Mouse (Mus musculus): ENCODE data around the gene Dld. TPM values are rescaled to one million over a fixed set of nuclear protein-coding genes. Genes with fewer than 3 reads are reported as not detected.

Gene Dld
- polyA plus RNA-seq, 1 experiment from 2014 or later, result 95.6 TPM

GRCm38 (mm10) chr12:31283617-31284136 lies 67.6 kb downstream of the Dld start:
- Histone ChIP-seq H3K27me3 (ENCODE audit: insufficient read depth, low read length) (no peaks in the 10 kb centered on the region), H3K9ac (replicated peaks) (no peak overlapping the region), H3K4me3 (ENCODE audit: low read depth, low read length) (no peak overlapping the region), H3K27ac (ENCODE audit: low read depth) (no peak overlapping the region; the same call in 1 of the 2 replicates), H3K9me3 (ENCODE audit: low read length) (no peaks in the 10 kb centered on the region), H3K4me1 (ENCODE audit: insufficient read depth) (peaks cover 3% of the 10 kb centered on the region; the same call in 1 of the 2 replicates), H3K4me2 (ENCODE audit: low read depth, low read length) (0 out of 2 replicates have a peak overlapping the region, but pooled peaks have one; percentile 22), H3K36me3 (replicated peaks; ENCODE audit: insufficient read depth, low read length) (no peaks in the 10 kb centered on the region)
- no peak for TF ChIP-seq EP300 (IDR thresholded peaks at IDR 0.05; ENCODE audit: low read depth)
- no peak for TF ChIP-seq CTCF (IDR thresholded peaks at IDR 0.05; ENCODE audit: low read depth)
- no peak for ATAC-seq
- WGBS (ENCODE audit: insufficient replicate concordance), result 73% methylated on average over 4 of the region's 4 CpGs
- no peak for DNase-seq

GRCm38 (mm10) chr12:31283131-31283530 lies 68.1 kb downstream of the Dld start:
- ATAC-seq, result peak; percentile 75
- Histone ChIP-seq H3K36me3 (replicated peaks; ENCODE audit: insufficient read depth, low read length) (no peaks in the 10 kb centered on the region), H3K4me3 (ENCODE audit: low read depth, low read length) (no peak overlapping the region), H3K9ac (replicated peaks) (no peak overlapping the region), H3K4me1 (ENCODE audit: insufficient read depth) (peaks cover 3% of the 10 kb centered on the region; the same call in 1 of the 2 replicates), H3K27ac (ENCODE audit: low read depth) (peak overlapping the region; percentile 37), H3K9me3 (ENCODE audit: low read length) (no peaks in the 10 kb centered on the region), H3K4me2 (ENCODE audit: low read depth, low read length) (0 out of 2 replicates have a peak overlapping the region, but pooled peaks have one; percentile 22), H3K27me3 (ENCODE audit: insufficient read depth, low read length) (no peaks in the 10 kb centered on the region)
- 53% methylated on average over 4 of the region's 4 CpGs for WGBS (ENCODE audit: insufficient replicate concordance)
- TF ChIP-seq CTCF (IDR thresholded peaks at IDR 0.05; ENCODE audit: low read depth) (no peak), EP300 (IDR thresholded peaks at IDR 0.05; ENCODE audit: low read depth) (no peak)
- DNase-seq, result no peak

- TF ChIP-seq EP300 (IDR thresholded peaks at IDR 0.05; ENCODE audit: low read depth) (no peak), CTCF (IDR thresholded peaks at IDR 0.05; ENCODE audit: low read depth) (no peak)
- H3K27me3 ChIP-seq (ENCODE audit: insufficient read depth, low read length), result no peaks in the 10 kb centered on the region
- peaks cover 3% of the 10 kb centered on the region; the same call in 1 of the 2 replicates for H3K4me1 ChIP-seq (ENCODE audit: insufficient read depth)
- no peak overlapping the region for H3K4me2 ChIP-seq (ENCODE audit: low read depth, low read length)
- no peak overlapping the region for H3K9ac ChIP-seq (replicated peaks)
- H3K36me3 ChIP-seq (replicated peaks; ENCODE audit: insufficient read depth, low read length), result no peaks in the 10 kb centered on the region
- no peak overlapping the region for H3K27ac ChIP-seq (ENCODE audit: low read depth)
- no peak overlapping the region for H3K4me3 ChIP-seq (ENCODE audit: low read depth, low read length)
- ATAC-seq, result no peak
- DNase-seq, result no peak
- 58% methylated on average over 5 of the region's 5 CpGs for WGBS (ENCODE audit: insufficient replicate concordance)
- no peaks in the 10 kb centered on the region for H3K9me3 ChIP-seq (ENCODE audit: low read length)
These were observed 69.0 kb downstream of the Dld start for GRCm38 (mm10) chr12:31282241-31282640.

Other genes starting within 250 kb of the Dld start
- gene Gm6993, start 110.7 kb downstream of the Dld start, polyA plus RNA-seq (2015; fragmentation: Nextera tagmentation; extraction: Ambion mirVana), result not detected in 2 replicates
- gene Lamb1, start 86.2 kb downstream of the Dld start, polyA plus RNA-seq (2015; fragmentation: Nextera tagmentation; extraction: Ambion mirVana), result 3.1 and 3.3 TPM in 2 replicates
- 0.07 and 0.09 TPM in 2 replicates for gene Slc26a3, start 39.4 kb upstream of the Dld start, polyA plus RNA-seq (2015; fragmentation: Nextera tagmentation; extraction: Ambion mirVana)
- 3.4 and 3.8 TPM in 2 replicates for gene Cbll1, start 148.2 kb upstream of the Dld start, polyA plus RNA-seq (2015; fragmentation: Nextera tagmentation; extraction: Ambion mirVana)
- gene Slc26a4, start 208.5 kb upstream of the Dld start, polyA plus RNA-seq (2015; fragmentation: Nextera tagmentation; extraction: Ambion mirVana), result 0.04 TPM in 2 replicates

All from liver, postnatal 0 days (tissue).